Mouse (Mus musculus): Measurements from ENCODE around the gene Otx1. TPM values are rescaled to one million over a fixed set of nuclear protein-coding genes. Genes with fewer than 3 reads are reported as not detected.

Gene Otx1
- polyA plus RNA-seq, 1 experiment from 2014 or later = 11.1 TPM

- H3K27me3 ChIP-seq (replicated peaks; ENCODE audit: control insufficient read depth, insufficient read depth, low read length) = no peaks in the 10 kb centered on the region
- no peak overlapping the region for H3K27ac ChIP-seq (ENCODE audit: low read depth, low read length)
- no peak for ATAC-seq
- H3K36me3 ChIP-seq (ENCODE audit: control insufficient read depth, insufficient read depth, low read length) = no peaks in the 10 kb centered on the region
- H3K9me3 ChIP-seq (replicated peaks; ENCODE audit: control insufficient read depth, low read length) = no peaks in the 10 kb centered on the region
- WGBS = 82% methylated on average over 3 of the region's 3 CpGs
- H3K4me2 ChIP-seq (ENCODE audit: low read length) = no peak overlapping the region
- no peaks in the 10 kb centered on the region for H3K4me1 ChIP-seq (ENCODE audit: control insufficient read depth, insufficient read depth, low read length)
- no peak overlapping the region for H3K9ac ChIP-seq (ENCODE audit: low read length)
- no peak overlapping the region for H3K4me3 ChIP-seq (ENCODE audit: low read depth, low read length)
- DNase-seq (ENCODE audit: low spot score) = no peak
Measured at GRCm38 (mm10) chr11:21973597-21973996, 29.1 kb downstream of the Otx1 start.

GRCm38 (mm10) chr11:21968922-21969321 is 33.8 kb downstream of the Otx1 start:
- H3K4me1 ChIP-seq (ENCODE audit: control insufficient read depth, insufficient read depth, low read length) = no peaks in the 10 kb centered on the region
- H3K36me3 ChIP-seq (ENCODE audit: control insufficient read depth, insufficient read depth, low read length) = no peaks in the 10 kb centered on the region
- H3K9ac ChIP-seq (ENCODE audit: low read length) = no peak overlapping the region
- no peak overlapping the region for H3K4me2 ChIP-seq (ENCODE audit: low read length)
- H3K9me3 ChIP-seq (replicated peaks; ENCODE audit: control insufficient read depth, low read length) = no peaks in the 10 kb centered on the region
- ATAC-seq (no peak), DNase-seq (ENCODE audit: low spot score) (no peak)
- no peak overlapping the region for H3K27ac ChIP-seq (ENCODE audit: low read depth, low read length)
- no peak overlapping the region for H3K4me3 ChIP-seq (ENCODE audit: low read depth, low read length)
- WGBS = 98% methylated on average over 3 of the region's 3 CpGs
- no peaks in the 10 kb centered on the region for H3K27me3 ChIP-seq (replicated peaks; ENCODE audit: control insufficient read depth, insufficient read depth, low read length)

- DNase-seq (ENCODE audit: low spot score) (no peak), ATAC-seq (no peak)
- no peaks in the 10 kb centered on the region for H3K4me1 ChIP-seq (ENCODE audit: control insufficient read depth, insufficient read depth, low read length)
- H3K36me3 ChIP-seq (ENCODE audit: control insufficient read depth, insufficient read depth, low read length) = no peaks in the 10 kb centered on the region
- H3K27me3 ChIP-seq (replicated peaks; ENCODE audit: control insufficient read depth, insufficient read depth, low read length) = no peaks in the 10 kb centered on the region
- no peak overlapping the region for H3K4me2 ChIP-seq (ENCODE audit: low read length)
- H3K9me3 ChIP-seq (replicated peaks; ENCODE audit: control insufficient read depth, low read length) = peaks cover 3% of the 10 kb centered on the region; the same call in 1 of the 2 replicates
- no peak overlapping the region for H3K27ac ChIP-seq (ENCODE audit: low read depth, low read length)
- H3K4me3 ChIP-seq (ENCODE audit: low read depth, low read length) = no peak overlapping the region
- WGBS = 92% methylated on average over 7 of the region's 7 CpGs
- no peak overlapping the region for H3K9ac ChIP-seq (ENCODE audit: low read length)
Measured at GRCm38 (mm10) chr11:21955167-21955566, 47.5 kb downstream of the Otx1 start.

- DNase-seq (ENCODE audit: low spot score) = no peak
Measured at GRCm38 (mm10) chr11:21951657-21952237, 51.0 kb downstream of the Otx1 start.

GRCm38 (mm10) chr11:21950094-21950493 is 52.6 kb downstream of the Otx1 start:
- DNase-seq (ENCODE audit: low spot score) = no peak
- ATAC-seq = no peak
- no peak overlapping the region for H3K4me2 ChIP-seq (ENCODE audit: low read length)

More at GRCm38 (mm10) chr11:21951657-21952237, 51.0 kb downstream of the Otx1 start:
- Histone ChIP-seq H3K9ac (ENCODE audit: low read length) (no peak overlapping the region), H3K27me3 (replicated peaks; ENCODE audit: control insufficient read depth, insufficient read depth, low read length) (no peaks in the 10 kb centered on the region), H3K27ac (ENCODE audit: low read depth, low read length) (no peak overlapping the region), H3K4me3 (ENCODE audit: low read depth, low read length) (no peak overlapping the region), H3K9me3 (replicated peaks; ENCODE audit: control insufficient read depth, low read length) (peaks cover 4% of the 10 kb centered on the region; the same call in 1 of the 2 replicates), H3K4me2 (ENCODE audit: low read length) (no peak overlapping the region), H3K4me1 (ENCODE audit: control insufficient read depth, insufficient read depth, low read length) (no peaks in the 10 kb centered on the region), H3K36me3 (ENCODE audit: control insufficient read depth, insufficient read depth, low read length) (no peaks in the 10 kb centered on the region)
- 91% methylated on average over 2 of the region's 2 CpGs for WGBS
- ATAC-seq = no peak

More at GRCm38 (mm10) chr11:21950094-21950493, 52.6 kb downstream of the Otx1 start:
- Histone ChIP-seq H3K9ac (ENCODE audit: low read length) (no peak overlapping the region), H3K4me3 (ENCODE audit: low read depth, low read length) (no peak overlapping the region), H3K9me3 (replicated peaks; ENCODE audit: control insufficient read depth, low read length) (peaks cover 4% of the 10 kb centered on the region; the same call in 1 of the 2 replicates), H3K27me3 (replicated peaks; ENCODE audit: control insufficient read depth, insufficient read depth, low read length) (no peaks in the 10 kb centered on the region), H3K36me3 (ENCODE audit: control insufficient read depth, insufficient read depth, low read length) (no peaks in the 10 kb centered on the region), H3K4me1 (ENCODE audit: control insufficient read depth, insufficient read depth, low read length) (no peaks in the 10 kb centered on the region), H3K27ac (ENCODE audit: low read depth, low read length) (no peak overlapping the region)

Measured in forebrain, embryonic 14.5 days (tissue).